Mouse (Mus musculus) NIH3T3 (cell line): ENCODE data around the gene Epop.

Source experiments
- DNase-seq: peaks from one replicate; pipeline ENCODE4 v3.0.0-alpha.2; 2012; ENCODE audit warnings: low read depth

The Epop gene

GRCm38 (mm10) chr11:97629576-97629975 lies at the start of gene Epop:
Gene Epop, minus strand, starts transcription at chr11:97629702.
- DNase-seq: peak; percentile 77

- no peak for DNase-seq
These were observed 48.8 kb upstream of the Epop start for GRCm38 (mm10) chr11:97678301-97678700.

GRCm38 (mm10) chr11:97677842-97678241 lies 48.3 kb upstream of the Epop start:
- DNase-seq: no peak

- no peak for DNase-seq
These were observed 47.9 kb upstream of the Epop start for GRCm38 (mm10) chr11:97677381-97677780.

GRCm38 (mm10) chr11:97676050-97676754 lies 46.7 kb upstream of the Epop start:
- DNase-seq: no peak

- no peak for DNase-seq
These were observed 43.6 kb upstream of the Epop start for GRCm38 (mm10) chr11:97673148-97673547.

GRCm38 (mm10) chr11:97671177-97671527 lies 41.6 kb upstream of the Epop start:
- DNase-seq: no peak

GRCm38 (mm10) chr11:97670234-97671176 lies 41.0 kb upstream of the Epop start:
- DNase-seq: no peak

GRCm38 (mm10) chr11:97669829-97670228 lies 40.3 kb upstream of the Epop start:
- DNase-seq: no peak

- no peak for DNase-seq
These were observed 39.8 kb upstream of the Epop start for GRCm38 (mm10) chr11:97669268-97669667.

- no peak for DNase-seq
These were observed 38.7 kb upstream of the Epop start for GRCm38 (mm10) chr11:97668160-97668559.

- no peak for DNase-seq
These were observed 37.3 kb upstream of the Epop start for GRCm38 (mm10) chr11:97666794-97667193.

GRCm38 (mm10) chr11:97666221-97666620 lies 36.7 kb upstream of the Epop start:
- peak; percentile 14 for DNase-seq

GRCm38 (mm10) chr11:97665431-97665830 lies 35.9 kb upstream of the Epop start:
- no peak for DNase-seq

- DNase-seq: peak; percentile 47
These were observed 35.3 kb upstream of the Epop start for GRCm38 (mm10) chr11:97664771-97665240.

- peak; percentile 28 for DNase-seq
These were observed 34.8 kb upstream of the Epop start for GRCm38 (mm10) chr11:97664339-97664665.

GRCm38 (mm10) chr11:97663528-97664338 lies 34.2 kb upstream of the Epop start:
- peak; percentile 38 for DNase-seq

- DNase-seq: peak; percentile 93
These were observed 33.5 kb upstream of the Epop start, which contains the start of gene Mllt6 for GRCm38 (mm10) chr11:97662893-97663527. Gene Mllt6, plus strand, starts transcription at chr11:97663414.

GRCm38 (mm10) chr11:97662207-97662892 lies 32.8 kb upstream of the Epop start:
- DNase-seq: peak; percentile 11

GRCm38 (mm10) chr11:97661648-97662133 lies 32.2 kb upstream of the Epop start:
- no peak for DNase-seq
